Mouse (Mus musculus) liver, embryonic 14.5 days (tissue): ENCODE results near the gene Mansc1. TPM values are rescaled to one million over a fixed set of nuclear protein-coding genes. Genes with fewer than 3 reads are reported as not detected.
A peak's percentile ranks its signal among the peaks of the same experiment; 100 is the strongest.

Experiments
- ATAC-seq: fragments of 200-750 bp; cut with Nextera tagmentation; 2 replicates; pipeline ENCODE4 v1.8.0; 2017; ENCODE audit warnings: moderate number of reproducible peaks, mild to moderate bottlenecking, moderate library complexity; ENCODE audit not compliant: insufficient read depth
- DNase-seq, 3 experiments: peaks; one replicate each; pipeline ENCODE4 v3.0.0-alpha.2; 2012 to 2013; ENCODE audit warnings: low read depth in 3 of 3, low spot score in 3 of 3
- H3K27ac ChIP-seq: fragments of 300-500 bp; sonication (generic); 2 replicates; pipeline ENCODE4 v1.5.1; 2014; ENCODE audit warnings: moderate library complexity, mild to moderate bottlenecking, control low read depth, inconsistent platforms
- H3K27me3 ChIP-seq: fragments of 300-500 bp; sonication (generic); 2 replicates; pipeline ENCODE4 v1.6.1; 2014; ENCODE audit warnings: mild to moderate bottlenecking, low read length, moderate library complexity; ENCODE audit not compliant: control insufficient read depth, insufficient read depth
- H3K36me3 ChIP-seq: fragments of 300-500 bp; sonication (generic); replicated peaks from 2 replicates; pipeline ENCODE4 v1.6.1; 2014; ENCODE audit warnings: low read depth; ENCODE audit not compliant: control insufficient read depth, insufficient read depth
- H3K4me1 ChIP-seq, 2 experiments: fragments of 200-500 bp in 1 of 2; fragments of 300-500 bp in 1 of 2; sonication (generic) in 1 of 2; replicated peaks; 2 replicates each; pipeline ENCODE4 v1.6.1; 2012 to 2014; ENCODE audit warnings: antibody characterized with exemption in 1 of 2, inconsistent platforms in 1 of 2, low read length in 1 of 2; ENCODE audit not compliant: control insufficient read depth in 2 of 2, insufficient read depth in 2 of 2
- H3K4me2 ChIP-seq: fragments of 300-500 bp; sonication (generic); 2 replicates; pipeline ENCODE4 v1.6.1; 2014; ENCODE audit warnings: low read depth, mild to moderate bottlenecking, control low read depth, moderate library complexity
- H3K4me3 ChIP-seq, 2 experiments: fragments of 200-500 bp in 1 of 2; fragments of 300-500 bp in 1 of 2; sonication (generic) in 1 of 2; 2 replicates each; pipeline ENCODE4 v1.5.1; 2012 to 2014; ENCODE audit warnings: low read depth in 2 of 2, low read length in 2 of 2, mild to moderate bottlenecking in 2 of 2, control low read depth in 1 of 2, inconsistent platforms in 1 of 2, moderate library complexity in 1 of 2; ENCODE audit not compliant: insufficient read depth in 1 of 2
- H3K9ac ChIP-seq: fragments of 300-500 bp; sonication (generic); replicated peaks from 2 replicates; pipeline ENCODE4 v1.6.1; 2014; ENCODE audit warnings: mild to moderate bottlenecking, control low read depth, moderate library complexity
- H3K9me3 ChIP-seq: fragments of 300-500 bp; sonication (generic); 2 replicates; pipeline ENCODE4 v1.6.1; 2016; ENCODE audit warnings: low read length, mixed read lengths; ENCODE audit not compliant: control insufficient read depth
- CTCF ChIP-seq: IDR thresholded peaks from 2 replicates; pipeline ENCODE4 v1.5.1; 2016; ENCODE audit warnings: antibody characterized with exemption, low read depth, control low read depth
- EP300 ChIP-seq: IDR thresholded peaks from 2 replicates; pipeline ENCODE4 v1.6.1; 2016; ENCODE audit warnings: antibody characterized with exemption, low read depth
- WGBS: fragments of 180-500 bp; shearing (Covaris S2); extraction: QIAGEN DNeasy Blood & Tissue Kit; methylation state at CpG from one replicate; pipeline ENCODE4 v1.1.7; 2014; ENCODE audit not compliant: insufficient replicate concordance; 5-methylcytosine and 5-hydroxymethylcytosine counted together
- polyA plus RNA-seq, 2 experiments: library from polyadenylated mRNA; depleted of rRNA in 1 of 2; stranded (reverse) in 1 of 2; unstranded in 1 of 2; fragments of >200 nt; fragmentation: Nextera tagmentation in 1 of 2; extraction: Ambion mirVana in 1 of 2; gene quantifications; 2 replicates each; pipeline versions ENCODE4 v1.2.1 to v1.2.3; 2012 to 2014

Mansc1 gene
- polyA plus RNA-seq, 2 experiments = 0.52 to 0.55 TPM

GRCm38 (mm10) chr6:134617589-134617988 is 14.7 kb downstream of the Mansc1 start:
- no peak overlapping the region for H3K4me2 ChIP-seq
- 31% methylated on average over 3 of the region's 3 CpGs for WGBS
- no peaks in the 10 kb centered on the region for H3K9me3 ChIP-seq
- H3K4me1 ChIP-seq = peaks cover 0 to 7% of the 10 kb centered on the region in 2 experiments; a peak in 3 of 4 replicates
- H3K27me3 ChIP-seq = no peaks in the 10 kb centered on the region
- ATAC-seq (no peak), DNase-seq (no peak)
- H3K27ac ChIP-seq = no peak overlapping the region
- H3K36me3 ChIP-seq = no peaks in the 10 kb centered on the region
- no peak overlapping the region for H3K4me3 ChIP-seq
- H3K9ac ChIP-seq = no peak overlapping the region
- TF ChIP-seq EP300 (no peak), CTCF (no peak)

- peak overlapping the region in 1 of 2 experiments; percentile 36; a peak in 3 of 4 replicates for H3K4me3 ChIP-seq
- H3K36me3 ChIP-seq = no peaks in the 10 kb centered on the region
- TF ChIP-seq EP300 (no peak), CTCF (peak; percentile 98)
- H3K9me3 ChIP-seq = no peaks in the 10 kb centered on the region
- peaks cover 0 to 8% of the 10 kb centered on the region in 2 experiments; a peak in 3 of 4 replicates for H3K4me1 ChIP-seq
- no peak overlapping the region for H3K27ac ChIP-seq
- DNase-seq (peak; percentile 62 to 76 (median 66)), ATAC-seq (peak; percentile 82)
- no peak overlapping the region for H3K9ac ChIP-seq
- WGBS = 11% methylated on average over 16 of the region's 16 CpGs
- H3K4me2 ChIP-seq = peak overlapping the region; percentile 70
- H3K27me3 ChIP-seq = no peaks in the 10 kb centered on the region
These were observed 17.3 kb downstream of the Mansc1 start for GRCm38 (mm10) chr6:134614723-134615648.

GRCm38 (mm10) chr6:134614322-134614721 is 18.0 kb downstream of the Mansc1 start:
- peak; percentile 63 for ATAC-seq
- H3K4me3 ChIP-seq = no peak overlapping the region
- no peak for TF ChIP-seq CTCF
- TF ChIP-seq EP300 = no peak

GRCm38 (mm10) chr6:134611896-134612295 is 20.4 kb downstream of the Mansc1 start:
- no peaks in the 10 kb centered on the region for H3K36me3 ChIP-seq
- H3K9ac ChIP-seq = no peak overlapping the region
- no peak for TF ChIP-seq CTCF
- TF ChIP-seq EP300 = no peak
- ATAC-seq (no peak), DNase-seq (no peak)
- peaks cover 0 to 8% of the 10 kb centered on the region in 2 experiments; a peak in 3 of 4 replicates for H3K4me1 ChIP-seq
- no peak overlapping the region for H3K4me2 ChIP-seq
- 58% methylated on average over 13 of the region's 13 CpGs for WGBS
- H3K9me3 ChIP-seq = no peaks in the 10 kb centered on the region
- H3K4me3 ChIP-seq = no peak overlapping the region
- no peaks in the 10 kb centered on the region for H3K27me3 ChIP-seq
- H3K27ac ChIP-seq = no peak overlapping the region

More at GRCm38 (mm10) chr6:134614322-134614721, 18.0 kb downstream of the Mansc1 start:
- no peak for DNase-seq
- Histone ChIP-seq H3K36me3 (no peaks in the 10 kb centered on the region), H3K9me3 (no peaks in the 10 kb centered on the region), H3K9ac (no peak overlapping the region), H3K4me1 (peaks cover 0 to 8% of the 10 kb centered on the region in 2 experiments; a peak in 3 of 4 replicates), H3K27me3 (no peaks in the 10 kb centered on the region), H3K4me2 (no peak overlapping the region; the same call in 1 of the 2 replicates), H3K27ac (no peak overlapping the region)
- WGBS = 67% methylated on average over 4 of the region's 4 CpGs

DNA sequence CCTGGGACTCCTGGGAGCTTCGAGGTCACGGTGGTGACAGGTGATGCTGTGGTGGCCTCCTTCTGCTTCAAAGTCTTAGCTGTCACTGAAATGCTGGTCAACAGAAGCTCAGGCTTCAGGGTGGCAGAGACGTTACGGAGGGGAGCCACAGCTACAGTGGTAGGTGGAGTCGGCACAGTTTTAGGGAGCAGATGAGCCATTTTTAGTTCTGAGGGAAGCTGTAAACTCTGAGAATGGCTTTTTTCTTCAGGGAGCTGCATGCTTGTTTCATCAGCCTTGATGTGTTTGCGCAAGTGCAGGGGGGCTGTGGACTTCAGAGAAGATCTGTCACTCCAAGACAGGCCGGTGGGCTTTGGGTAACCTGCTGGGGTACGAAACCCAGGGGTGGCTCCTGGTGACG is 21.9 kb downstream of the Mansc1 start:
- no peak overlapping the region for H3K9ac ChIP-seq
- H3K27me3 ChIP-seq = no peaks in the 10 kb centered on the region
- H3K4me1 ChIP-seq = peaks cover 0 to 8% of the 10 kb centered on the region in 2 experiments; a peak in 3 of 4 replicates
- ATAC-seq = no peak
- H3K4me3 ChIP-seq = no peak overlapping the region
- TF ChIP-seq CTCF (no peak), EP300 (no peak)
- H3K4me2 ChIP-seq = no peak overlapping the region
- DNase-seq = no peak
- H3K9me3 ChIP-seq = no peaks in the 10 kb centered on the region
- 69% methylated on average over 9 of the region's 9 CpGs for WGBS
- H3K27ac ChIP-seq = no peak overlapping the region
- no peaks in the 10 kb centered on the region for H3K36me3 ChIP-seq
